Mouse (Mus musculus): Measurements from ENCODE around the gene Gm20738. TPM values are rescaled to one million over a fixed set of nuclear protein-coding genes. Genes with fewer than 3 reads are reported as not detected.
"Not testable (repeated sequence)": the region's sequence is repeated elsewhere in the genome, so short reads cannot be mapped to it uniquely, and the experiment has no call there.

The Gm20738 gene
- total RNA-seq (2021): not detected

GRCm38 (mm10) chrY:37957511-37957910 lies at the start of gene Gm20738:
Gm20738 (plus strand) TSS chrY:37957811.
- DNase-seq (ENCODE audit: low spot score in 2 of 2); intact Hi-C loops (cut with DNase I): not testable (repeated sequence)

Data from left cerebral cortex, postnatal 36 days (tissue).